Mouse (Mus musculus): ENCODE results near the gene Sptbn4.

The Sptbn4 gene

DNA sequence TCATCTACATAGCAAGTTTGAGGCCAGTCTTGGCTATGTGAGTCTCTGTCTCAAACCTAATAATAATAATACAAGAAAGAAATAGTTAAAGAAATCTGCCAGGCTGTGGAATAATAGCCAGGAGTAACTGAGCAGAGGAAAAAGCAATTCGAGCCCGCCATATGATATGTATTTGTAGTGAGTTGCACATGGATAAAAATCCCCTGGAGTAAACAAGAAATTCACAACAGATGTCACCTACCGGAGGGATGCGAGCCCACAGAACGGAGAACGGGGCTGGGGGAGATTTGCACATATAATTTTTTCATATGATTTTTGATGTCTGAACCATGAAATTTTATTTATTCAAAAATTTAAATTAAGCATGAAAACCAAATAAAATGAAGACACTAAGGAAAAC lies 67.7 kb downstream of the Sptbn4 start:
- DNase-seq = no peak

DNA sequence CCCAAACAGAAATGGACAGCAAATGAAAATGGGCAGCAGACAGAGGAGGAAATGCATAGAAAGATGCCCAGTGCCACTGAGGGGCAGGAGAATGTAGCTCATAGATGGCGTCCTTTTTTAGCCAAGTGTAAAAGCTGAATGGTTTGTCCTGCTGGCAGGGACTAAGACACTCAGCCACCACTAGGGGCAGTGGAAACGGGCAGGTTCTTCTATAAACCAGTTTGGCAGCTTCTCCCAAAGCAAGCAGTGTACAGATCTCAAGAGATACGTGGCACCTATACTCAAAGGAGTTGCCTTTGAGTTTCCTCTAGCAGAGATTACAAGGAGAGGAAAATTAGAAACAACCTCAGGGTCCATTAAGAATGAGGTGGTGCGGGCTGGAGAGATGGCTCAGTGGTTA lies 69.1 kb downstream of the Sptbn4 start:
- DNase-seq = peak; percentile 42

- DNase-seq = no peak
Measured at GRCm38 (mm10) chr7:27375274-27375673, 72.2 kb downstream of the Sptbn4 start.

GRCm38 (mm10) chr7:27371715-27372462 lies 75.6 kb downstream of the Sptbn4 start:
- DNase-seq = no peak

- no peak for DNase-seq
Measured at GRCm38 (mm10) chr7:27369111-27369510, 78.4 kb downstream of the Sptbn4 start.

- DNase-seq = no peak
Measured at GRCm38 (mm10) chr7:27367976-27368375, 79.5 kb downstream of the Sptbn4 start.

GRCm38 (mm10) chr7:27366082-27366844 lies 81.2 kb downstream of the Sptbn4 start:
- DNase-seq = no peak

DNA sequence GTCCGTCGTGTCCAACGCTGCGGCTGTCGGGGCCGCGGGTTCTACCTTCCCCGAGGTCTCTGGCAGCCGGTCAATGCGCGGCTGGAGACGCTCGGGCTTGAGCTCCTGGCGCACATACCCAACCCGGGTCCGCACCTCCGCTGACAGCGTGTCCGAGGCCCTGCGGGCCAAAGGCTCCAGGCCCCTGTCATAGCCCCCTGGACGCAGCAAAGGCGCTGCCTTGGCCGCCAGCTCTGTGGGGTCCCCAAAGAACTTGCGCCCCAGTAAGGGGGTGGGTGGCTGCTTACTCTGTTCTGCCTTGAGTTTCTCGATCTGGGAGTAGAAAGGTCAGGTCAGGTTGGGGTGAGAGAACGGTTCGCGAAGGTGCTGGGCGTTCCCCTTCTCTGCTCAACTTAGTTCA lies 83.1 kb downstream of the Sptbn4 start:
- DNase-seq = no peak

GRCm38 (mm10) chr7:27361283-27361946 lies 86.1 kb downstream of the Sptbn4 start:
- DNase-seq = peak; percentile 100

DNA sequence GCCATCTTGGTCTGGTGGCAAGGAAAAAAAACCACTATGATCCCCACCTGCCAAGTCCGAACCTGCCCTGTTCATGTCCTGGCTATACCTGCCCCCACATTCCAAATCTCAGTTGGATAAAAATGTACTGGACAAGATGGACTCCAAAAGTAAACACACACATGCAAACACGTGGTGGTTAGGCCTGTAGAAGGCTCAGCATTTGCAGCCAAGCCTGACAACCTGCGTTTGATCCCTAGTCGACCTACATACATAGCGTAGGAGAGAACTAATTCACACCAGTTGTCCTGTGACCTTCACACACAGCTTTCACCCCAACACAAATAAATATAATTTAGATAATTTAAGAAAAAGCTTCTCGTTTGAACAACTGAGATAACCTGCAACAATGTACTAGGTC lies 86.7 kb downstream of the Sptbn4 start:
- DNase-seq = no peak

- no peak for DNase-seq
Measured at GRCm38 (mm10) chr7:27359706-27360358, 87.7 kb downstream of the Sptbn4 start.

DNA sequence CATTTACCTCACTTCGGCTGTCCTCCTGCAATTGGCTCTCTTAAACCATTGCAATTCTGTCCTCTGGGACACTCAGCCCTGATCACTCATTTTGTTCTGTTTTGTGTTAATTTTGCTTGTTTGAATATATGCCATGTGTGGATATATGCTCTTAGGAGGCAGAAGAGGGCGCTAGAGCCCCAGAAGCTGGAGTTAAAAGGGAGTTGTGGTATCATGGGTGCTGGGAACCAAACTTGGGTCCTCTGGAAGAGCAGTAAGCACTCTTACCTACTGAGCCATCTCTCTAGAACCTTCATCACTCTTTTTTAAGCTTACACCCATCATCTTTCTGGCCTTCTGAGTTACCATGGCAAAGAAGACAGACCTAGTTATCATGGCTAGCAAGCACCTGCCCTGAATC lies 88.3 kb downstream of the Sptbn4 start:
- no peak for DNase-seq

- DNase-seq = no peak
Measured at GRCm38 (mm10) chr7:27357595-27357978, 89.9 kb downstream of the Sptbn4 start.

DNA sequence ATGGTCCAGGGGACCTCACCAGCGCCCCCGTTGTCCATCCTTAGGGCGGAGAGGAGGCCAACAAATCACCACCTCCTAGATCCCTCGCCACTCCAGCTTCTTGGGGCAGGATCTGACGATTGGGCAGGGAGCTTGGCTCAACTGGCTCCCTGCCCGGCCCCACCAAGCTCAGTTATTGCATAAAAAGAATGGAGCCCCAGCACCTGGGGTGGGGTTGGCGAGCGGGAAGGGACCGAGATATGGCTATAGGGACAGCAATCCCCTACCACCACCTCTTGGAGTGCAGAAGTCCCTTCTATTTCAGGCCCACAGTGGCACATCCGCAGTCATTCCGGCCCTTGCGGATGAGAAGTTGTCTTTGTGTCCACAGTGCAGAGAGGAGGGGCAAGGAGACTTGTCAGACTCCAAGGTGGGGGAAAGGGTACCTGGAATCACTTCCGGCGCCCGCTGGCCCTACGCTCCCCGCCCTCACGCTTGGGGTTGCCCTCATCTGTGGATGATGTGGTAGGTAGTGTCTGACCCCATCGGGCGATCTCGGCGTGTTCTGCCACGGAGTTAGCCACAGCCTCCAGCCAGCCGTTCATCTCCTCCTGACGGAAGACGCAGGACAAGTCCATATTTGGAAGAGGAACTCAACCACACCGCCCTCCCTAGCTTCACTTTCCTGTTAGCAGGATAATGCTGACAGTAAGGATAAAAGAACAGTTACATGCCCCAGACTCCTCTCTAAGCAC lies 90.5 kb downstream of the Sptbn4 start, which contains the start of gene Gm20479:
Gm20479 (minus strand) TSS at position 559 of the 734 bp plus-strand sequence.
- peak; percentile 45 for DNase-seq

GRCm38 (mm10) chr7:27356248-27356647 lies 91.2 kb downstream of the Sptbn4 start:
- DNase-seq = peak; percentile 47

GRCm38 (mm10) chr7:27355745-27356240 lies 91.7 kb downstream of the Sptbn4 start, which contains the start of gene Shkbp1:
Shkbp1 (minus strand) TSS chr7:27356019.
- DNase-seq = peak; percentile 90

DNA sequence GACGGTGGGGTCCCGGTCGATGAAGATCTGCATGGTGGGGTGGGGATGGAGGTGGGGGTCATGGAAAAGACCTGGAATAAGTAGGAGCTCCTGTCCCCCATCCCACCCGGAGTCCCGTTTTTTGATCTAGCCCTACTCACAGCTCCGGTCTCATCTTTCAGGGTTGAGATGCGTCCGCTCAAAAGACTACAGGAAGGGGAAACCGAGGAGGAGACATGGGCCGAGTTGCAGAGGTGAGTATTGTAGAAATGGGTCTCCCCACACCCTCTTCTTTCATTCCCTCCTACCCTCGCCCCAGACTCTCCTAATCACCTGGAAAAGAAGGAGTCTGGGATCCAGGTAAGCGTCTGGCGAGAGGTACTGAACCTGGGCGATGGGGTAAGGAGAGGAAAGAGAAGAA lies 92.2 kb downstream of the Sptbn4 start:
- no peak for DNase-seq

GRCm38 (mm10) chr7:27354783-27355182 lies 92.7 kb downstream of the Sptbn4 start:
- DNase-seq = no peak

GRCm38 (mm10) chr7:27354144-27354543 lies 93.3 kb downstream of the Sptbn4 start:
- DNase-seq = peak; percentile 76

- no peak for DNase-seq
Measured at GRCm38 (mm10) chr7:27345444-27345843, 102.0 kb downstream of the Sptbn4 start.

DNA sequence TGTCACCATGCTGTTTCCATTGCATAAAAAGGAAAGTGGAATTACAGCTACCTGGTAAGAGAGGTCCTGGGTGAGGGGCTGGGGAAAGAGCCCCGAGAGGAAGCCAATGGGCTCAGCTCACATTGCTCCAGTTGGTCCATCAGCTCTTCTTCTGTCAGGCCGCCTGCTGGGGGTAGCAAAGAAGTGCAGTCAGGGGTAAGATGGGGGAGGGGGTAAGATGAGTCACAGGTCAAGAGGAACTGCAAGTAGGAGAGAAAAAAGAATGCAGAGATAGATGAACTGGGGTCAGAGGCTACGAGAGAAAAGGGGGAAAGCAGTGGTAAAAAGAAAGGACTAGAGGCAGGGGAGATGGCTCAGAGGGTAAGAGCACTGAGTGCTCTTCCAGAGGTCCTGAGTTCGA lies 104.9 kb downstream of the Sptbn4 start:
- no peak for DNase-seq

GRCm38 (mm10) chr7:27339519-27339918 lies 108.0 kb downstream of the Sptbn4 start:
- no peak for DNase-seq
